Comparison of ENCODE assay signal across 38 mouse cellular contexts in genomic region chr2:144076625-144077024, GRCm38 (mm10). TPM values are rescaled to one million over a fixed set of nuclear protein-coding genes. Genes with fewer than 3 reads are reported as not detected.
DNase-seq lines count a peak whose midpoint lies in the region; ATAC-seq and TF ChIP-seq lines count a peak whose summit lies in the region.
"Had no signal": no experiment of that assay in that cellular context is flagged by ENCODE, and none has a peak within 500 bp of the region (broad histone marks: within the 10 kb centered on the region; RNA-seq: fewer than 3 reads in every experiment).

No protein-coding gene starts in this region.

- no peak overlapping the region for H3K4me2 ChIP-seq in heart, postnatal 0 days (ENCODE audit: low read depth, low read length)
- H3K4me2 ChIP-seq: embryonic facial prominence, embryonic 12.5 days; forebrain, embryonic 15.5 days; heart, embryonic 13.5 days; hindbrain, embryonic 13.5 days; limb, embryonic 12.5 days; liver, embryonic 15.5 days; lung, embryonic 15.5 days; midbrain, embryonic 11.5 days; neural tube, embryonic 12.5 days had no signal

- no peaks in the 10 kb centered on the region for H3K4me1 ChIP-seq in heart, postnatal 0 days (ENCODE audit: control insufficient read depth, insufficient read depth)
- H3K4me1 ChIP-seq: embryonic facial prominence, embryonic 12.5 days; forebrain, embryonic 15.5 days; limb, embryonic 12.5 days; liver, embryonic 15.5 days; lung, embryonic 15.5 days; neural tube, embryonic 12.5 days had no signal

- ATAC-seq in heart, postnatal 0 days (ENCODE audit: insufficient read depth, low read depth), result peak; percentile 51; the same call in 1 of the 2 replicates
- ATAC-seq: forebrain, embryonic 15.5 days; intestine, embryonic 16.5 days; midbrain, embryonic 16.5 days had no signal

- DNase-seq in adrenal gland, adult 2 months, result peak; percentile 22
- no peak for DNase-seq in adrenal gland, postnatal 25 days
- no peak for DNase-seq in heart, postnatal 0 days (ENCODE audit: low spot score)
- DNase-seq in heart, postnatal 14 days, result no peak
- DNase-seq in 3T3-L1 (ENCODE audit: low read depth, low spot score) (peak; percentile 46), adipocyte (ENCODE audit: low spot score) (peak; percentile 35)
- DNase-seq in cerebellum, postnatal 10 days, result no peak
- DNase-seq: cerebellum, adult 2 months; cerebellum, postnatal 25 days; gastrocnemius, adult 2 months; gastrocnemius, postnatal 36 days; heart, adult 2 months; heart, postnatal 36 days; kidney, adult 9 months; kidney, postnatal 36 days; lung, postnatal 36 days; right cerebral cortex, adult 18-20 months; thymus, adult 2 months; thymus, postnatal 36 days had no signal

- H3K9me3 ChIP-seq in heart, postnatal 0 days (replicated peaks; ENCODE audit: control insufficient read depth, low read length), result no peaks in the 10 kb centered on the region
- H3K9me3 ChIP-seq: embryonic facial prominence, embryonic 12.5 days; forebrain, embryonic 10.5 days; forebrain, embryonic 15.5 days; heart, embryonic 13.5 days; hindbrain, embryonic 13.5 days; limb, embryonic 12.5 days; liver, embryonic 15.5 days; lung, embryonic 15.5 days; neural tube, embryonic 12.5 days had no signal

- TF ChIP-seq EP300 in heart, postnatal 0 days (IDR thresholded peaks at IDR 0.05; ENCODE audit: low read depth), result no peak

- no peak overlapping the region for H3K27ac ChIP-seq in heart, postnatal 0 days (ENCODE audit: low read depth)
- H3K27ac ChIP-seq: embryonic facial prominence, embryonic 12.5 days; forebrain, embryonic 10.5 days; forebrain, embryonic 15.5 days; gastrocnemius, adult 2 months; heart, adult 2 months; heart, embryonic 13.5 days; hindbrain, embryonic 13.5 days; layer of hippocampus, adult 2 months; left cerebral cortex, adult 2 months; limb, embryonic 12.5 days; liver, embryonic 15.5 days; lung, embryonic 15.5 days; neural tube, embryonic 12.5 days had no signal

- H3K4me3 ChIP-seq in heart, postnatal 0 days (ENCODE audit: low read depth, low read length), result no peak overlapping the region
- H3K4me3 ChIP-seq: embryonic facial prominence, embryonic 12.5 days; forebrain, embryonic 10.5 days; forebrain, embryonic 15.5 days; gastrocnemius, adult 2 months; heart, adult 2 months; heart, embryonic 13.5 days; hindbrain, embryonic 13.5 days; layer of hippocampus, adult 2 months; left cerebral cortex, adult 2 months; limb, embryonic 12.5 days; liver, embryonic 15.5 days; lung, embryonic 15.5 days; neural tube, embryonic 12.5 days had no signal

- no peaks in the 10 kb centered on the region for H3K27me3 ChIP-seq in heart, postnatal 0 days (ENCODE audit: control insufficient read depth, insufficient read depth, low read length)
- H3K27me3 ChIP-seq: embryonic facial prominence, embryonic 12.5 days; forebrain, embryonic 15.5 days; hindbrain, embryonic 13.5 days; limb, embryonic 12.5 days; liver, embryonic 15.5 days; lung, embryonic 15.5 days; neural tube, embryonic 12.5 days had no signal

- 32% methylated on average over 2 of the region's 2 CpGs for WGBS in heart, postnatal 0 days

- no peak for TF ChIP-seq CTCF in heart, postnatal 0 days (IDR thresholded peaks at IDR 0.05; ENCODE audit: low read depth)

- no peaks in the 10 kb centered on the region for H3K36me3 ChIP-seq in heart, postnatal 0 days (replicated peaks; ENCODE audit: control insufficient read depth, insufficient read depth, low read length)
- H3K36me3 ChIP-seq: embryonic facial prominence, embryonic 12.5 days; forebrain, embryonic 10.5 days; forebrain, embryonic 15.5 days; heart, embryonic 13.5 days; hindbrain, embryonic 13.5 days; limb, embryonic 12.5 days; liver, embryonic 15.5 days; lung, embryonic 15.5 days; neural tube, embryonic 12.5 days had no signal

- H3K9ac ChIP-seq in heart, postnatal 0 days (replicated peaks; ENCODE audit: low read depth, low read length), result no peak overlapping the region
- H3K9ac ChIP-seq: embryonic facial prominence, embryonic 12.5 days; forebrain, embryonic 15.5 days; heart, embryonic 13.5 days; hindbrain, embryonic 13.5 days; limb, embryonic 12.5 days; liver, embryonic 15.5 days; lung, embryonic 15.5 days; neural tube, embryonic 12.5 days had no signal

- intact Hi-C loops in heart, postnatal 14 days (cut with DNase I), result no loop called here

RNA-seq across cellular contexts. Expression of gene Banf2, which starts 43.8 kb away (rescaled TPM):
- not detected for total RNA-seq in adrenal gland, adult 2 months (2021)
- not detected in 2 replicates for polyA plus RNA-seq in adrenal gland, adult 2 months (2012; rRNA removed)
- total RNA-seq in adrenal gland, postnatal 25 days (2021), result not detected in 2 replicates
- total RNA-seq in heart, postnatal 0 days (2014; rRNA removed; ENCODE audit: low replicate concordance), result not detected in 2 replicates
- polyA plus RNA-seq in heart, postnatal 0 days (2015; fragmentation: Nextera tagmentation; extraction: Ambion mirVana), result not detected in 2 replicates
- not detected for total RNA-seq in heart, postnatal 14 days (2021)
- total RNA-seq: gastrocnemius, adult 2 months; gastrocnemius, postnatal 36 days; heart, adult 2 months; heart, postnatal 36 days; layer of hippocampus, adult 2 months; layer of hippocampus, postnatal 14 days; left cerebral cortex, adult 2 months; left cerebral cortex, postnatal 25 days; liver, adult 2 months; megakaryocyte, adult 5-6 weeks had no signal
- polyA plus RNA-seq: cerebellum, adult 2 months; embryonic facial prominence, embryonic 12.5 days; forebrain, embryonic 10.5 days; forebrain, embryonic 15.5 days; frontal cortex, adult 2 months; heart, adult 2 months; heart, embryonic 13.5 days; hindbrain, embryonic 13.5 days; intestine, embryonic 16.5 days; limb, embryonic 12.5 days; liver, adult 2 months; liver, embryonic 15.5 days; lung, embryonic 15.5 days; midbrain, embryonic 11.5 days; midbrain, embryonic 16.5 days; neural tube, embryonic 12.5 days; thymus, adult 2 months had no signal

Comparison
In these comparisons a context has a peak if more than half of its experiments do, and no peak if none do; other contexts are left out.
1. DNase-seq: peak in adrenal gland, adult 2 months (single experiment), 3T3-L1 (single experiment) and adipocyte (single experiment); none in adrenal gland, postnatal 25 days (single experiment), heart, postnatal 0 days (single experiment), heart, postnatal 14 days (0 of 2) and cerebellum, postnatal 10 days (0 of 2).